Mouse (Mus musculus) heart, adult 2 months (tissue): Measurements from ENCODE around the gene Mrpl38. TPM values are rescaled to one million over a fixed set of nuclear protein-coding genes. Genes with fewer than 3 reads are reported as not detected.
"Not testable (repeated sequence)": the region's sequence is repeated elsewhere in the genome, so short reads cannot be mapped to it uniquely, and the experiment has no call there.

Experiments
- DNase-seq, 2 experiments: peaks; one replicate each; pipeline ENCODE4 v3.0.0; 2021
- H3K27ac ChIP-seq: fragments of 200-600 bp; 2 replicates; pipeline ENCODE4 v1.8.1; 2022
- H3K27me3 ChIP-seq: fragments of 200-500 bp; 2 replicates; pipeline ENCODE4 v1.6.1; 2012; ENCODE audit warnings: mild to moderate bottlenecking, low read length, inconsistent platforms, mixed read lengths; ENCODE audit not compliant: control insufficient read depth, insufficient read depth
- H3K36me3 ChIP-seq: fragments of 200-500 bp; 2 replicates; pipeline ENCODE4 v1.6.1; 2012; ENCODE audit warnings: low read length, inconsistent platforms; ENCODE audit not compliant: control insufficient read depth, insufficient read depth
- H3K4me1 ChIP-seq: fragments of 200-500 bp; 2 replicates; pipeline ENCODE4 v1.6.1; 2011; ENCODE audit warnings: low read length; ENCODE audit not compliant: control insufficient read depth, insufficient read depth
- H3K4me3 ChIP-seq: fragments of 200-600 bp; 2 replicates; pipeline ENCODE4 v1.8.1; 2022
- H3K79me2 ChIP-seq: fragments of 200-500 bp; replicated peaks from 2 replicates; pipeline ENCODE4 v1.6.1; 2012; ENCODE audit warnings: mild to moderate bottlenecking, inconsistent platforms, low read length, moderate library complexity, mixed read lengths; ENCODE audit not compliant: control insufficient read depth, insufficient read depth
- H3K9ac ChIP-seq: fragments of 200-500 bp; 2 replicates; pipeline ENCODE4 v1.6.1; 2012; ENCODE audit warnings: low read depth, mild to moderate bottlenecking, control low read depth, inconsistent platforms, low read length, mixed read lengths
- CTCF ChIP-seq: fragments of 200-600 bp; IDR thresholded peaks from 2 replicates; pipeline ENCODE4 v1.8.1; 2022; ENCODE audit warnings: antibody characterized with exemption, mild to moderate bottlenecking, moderate library complexity
- EP300 ChIP-seq: fragments of 200-500 bp; IDR thresholded peaks from 2 replicates; pipeline ENCODE4 v1.6.1; 2011; ENCODE audit warnings: low read depth, low read length, control low read depth; ENCODE audit not compliant: insufficient read depth
- POLR2A ChIP-seq: fragments of 200-500 bp; IDR thresholded peaks from 2 replicates; pipeline ENCODE4 v1.6.1; 2011; ENCODE audit warnings: mild to moderate bottlenecking, low read depth, low read length, control low read depth; ENCODE audit not compliant: insufficient read depth
- WGBS: fragments of 180-500 bp; shearing (Covaris S2); methylation state at CpG from one replicate; pipeline ENCODE4 v1.1.7; 2018; 5-methylcytosine and 5-hydroxymethylcytosine counted together
- intact Hi-C: fragments of 180-260 bp; cut with DNase I; formaldehyde crosslinking; loops from one replicate; pipeline ENCODE4 v1.15.1; 2025
- polyA plus RNA-seq: library from polyadenylated mRNA; depleted of rRNA; stranded (reverse); fragments of >200 nt; gene quantifications from 2 replicates; pipeline ENCODE4 v1.2.3, GENCODE M21; 2012
- total RNA-seq, 2 experiments: library from RNA; stranded (reverse); gene quantifications; 2 replicates each; pipeline ENCODE4 v1.2.3; 2021

Mrpl38 gene
- total and polyA plus RNA-seq, 3 experiments: 55.5 to 59.7 (median 56.8) TPM

DNA sequence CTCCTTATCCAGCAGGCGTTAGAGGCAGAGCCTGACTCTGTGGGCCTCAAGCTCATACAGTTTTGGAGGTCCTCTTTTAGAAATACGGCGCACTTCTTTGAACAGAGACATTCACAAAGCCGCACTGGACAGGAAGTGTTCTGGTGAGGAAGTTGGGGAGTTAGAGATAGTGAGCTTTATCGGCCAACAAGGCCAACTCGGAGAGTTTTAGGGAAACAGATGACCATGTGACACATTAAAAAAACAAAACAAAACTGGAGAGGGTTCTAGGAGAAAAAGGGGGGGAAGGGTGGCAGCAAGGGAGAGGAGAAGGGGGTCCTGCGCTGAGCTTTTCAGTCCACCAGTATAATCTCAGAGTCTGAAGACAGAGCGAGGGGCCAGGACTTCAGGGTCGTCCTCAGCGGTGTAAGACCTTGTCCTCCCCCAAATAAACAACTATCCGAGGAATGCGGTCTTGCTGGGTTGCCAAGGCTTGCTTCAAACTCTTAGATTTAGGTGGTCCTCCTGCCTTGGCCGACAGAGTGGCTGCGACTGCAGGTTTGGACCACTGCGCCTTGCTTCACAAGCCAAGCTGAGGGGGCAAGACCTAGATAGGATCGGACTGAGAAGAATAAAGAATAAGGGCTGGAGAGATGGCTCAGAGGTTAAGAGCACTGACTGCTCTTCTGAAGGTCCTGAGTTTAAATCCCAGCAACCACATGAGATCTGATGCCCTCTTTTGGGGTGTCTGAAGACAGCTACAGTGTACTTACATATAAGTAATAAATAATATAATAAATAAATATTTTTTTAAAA, 44.7 kb downstream of the Mrpl38 start:
- H3K4me1 ChIP-seq: peaks cover 14% of the 10 kb centered on the region
- DNase-seq: peak in 1 of 2 experiments; percentile 54
- H3K27ac ChIP-seq: peak overlapping the region; percentile 90
- peak overlapping the region; percentile 63 for H3K9ac ChIP-seq
- no peak overlapping the region for H3K4me3 ChIP-seq
- intact Hi-C loops: loop anchor here (2.0 kb wide), 1 partner anchor 17 kb away; no protein-coding TSS in a partner anchor
- no peaks in the 10 kb centered on the region for H3K27me3 ChIP-seq
- TF ChIP-seq CTCF (no peak), POLR2A (peak; percentile 23; the same call in 1 of the 2 replicates), EP300 (no peak)
- 22% methylated on average over 16 of the region's 16 CpGs for WGBS
- H3K79me2 ChIP-seq: no peaks in the 10 kb centered on the region
- peaks cover 2% of the 10 kb centered on the region; the same call in 1 of the 2 replicates for H3K36me3 ChIP-seq

DNA sequence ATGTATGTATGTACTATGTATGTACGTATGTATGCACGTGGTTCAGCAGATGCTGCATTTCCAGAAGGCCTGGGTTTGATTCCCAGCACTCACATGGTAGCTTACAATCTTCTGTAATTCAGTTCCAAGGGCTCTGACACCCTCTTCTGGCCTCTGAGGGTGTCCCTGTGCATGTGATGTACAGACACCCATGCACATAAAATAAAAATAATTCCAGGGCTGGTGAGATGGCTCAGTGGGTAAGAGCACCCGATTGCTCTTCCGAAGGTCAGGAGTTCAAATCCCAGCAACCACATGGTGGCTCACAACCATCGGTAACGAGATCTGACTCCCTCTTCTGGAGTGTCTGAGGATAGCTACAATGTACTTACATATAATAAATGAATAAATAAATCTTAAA, 45.7 kb downstream of the Mrpl38 start:
- DNase-seq, H3K27me3 ChIP-seq, H3K4me3 ChIP-seq, H3K79me2 ChIP-seq, H3K36me3 ChIP-seq, intact Hi-C loops, H3K9ac ChIP-seq, H3K4me1 ChIP-seq: not testable (repeated sequence)
- peak overlapping the region; percentile 90; the same call in 1 of the 2 replicates for H3K27ac ChIP-seq
- 80% methylated on average over 6 of the region's 6 CpGs for WGBS

DNA sequence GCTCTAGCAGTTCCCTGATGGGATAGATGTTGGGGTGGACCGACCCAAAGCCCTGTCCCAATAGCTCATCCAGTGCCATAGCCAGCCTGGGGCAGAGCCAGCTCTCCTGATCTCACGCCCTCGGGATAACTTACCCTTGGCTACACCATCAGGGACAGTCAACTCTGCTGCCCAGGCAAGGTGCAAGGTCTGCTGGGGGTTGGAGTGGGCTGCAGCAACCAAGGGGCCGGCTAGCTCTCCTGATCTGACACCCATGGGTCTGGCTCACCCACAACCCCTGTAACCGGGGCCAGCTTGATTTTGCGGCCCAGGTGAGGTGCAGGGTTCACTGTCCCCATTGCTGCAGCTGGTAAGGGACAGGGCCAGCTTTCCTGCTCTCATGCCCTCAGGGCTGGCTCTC, 47.1 kb downstream of the Mrpl38 start:
- H3K79me2 ChIP-seq: no peaks in the 10 kb centered on the region
- H3K27me3 ChIP-seq: no peaks in the 10 kb centered on the region
- H3K9ac ChIP-seq: no peak overlapping the region
- TF ChIP-seq EP300: no peak
- no peak for TF ChIP-seq POLR2A
- TF ChIP-seq CTCF: no peak
- H3K27ac ChIP-seq: no peak overlapping the region
- peaks cover 2% of the 10 kb centered on the region; the same call in 1 of the 2 replicates for H3K36me3 ChIP-seq
- H3K4me1 ChIP-seq: peaks cover 12% of the 10 kb centered on the region
- 87% methylated on average over 6 of the region's 6 CpGs for WGBS
- H3K4me3 ChIP-seq: no peak overlapping the region
- intact Hi-C loops: no loop called here
- DNase-seq: no peak

DNA sequence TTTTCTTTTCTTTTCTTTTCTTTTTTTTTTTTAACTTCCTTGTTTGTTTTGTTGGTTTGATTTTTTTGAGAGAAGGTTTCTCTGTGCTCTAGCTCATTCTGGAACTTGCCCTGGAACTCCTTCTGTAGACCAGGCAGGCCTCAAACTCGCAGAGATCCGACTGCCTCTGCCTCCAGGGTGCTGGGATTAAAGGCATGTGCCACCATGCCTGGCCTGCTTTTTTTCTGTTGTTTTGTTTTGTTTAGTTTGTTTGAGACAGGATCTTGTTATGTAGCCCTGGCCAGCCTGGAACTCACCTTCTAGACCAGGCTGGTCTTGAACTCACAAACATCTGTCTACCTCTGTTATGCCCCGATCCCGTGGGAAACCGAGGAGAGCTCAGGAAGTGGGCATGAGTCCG, 49.1 kb downstream of the Mrpl38 start:
- 89% methylated on average over 6 of the region's 6 CpGs for WGBS
- no peaks in the 10 kb centered on the region; the same call in 1 of the 2 replicates for H3K79me2 ChIP-seq
- H3K36me3 ChIP-seq: peaks cover 2% of the 10 kb centered on the region; the same call in 1 of the 2 replicates
- intact Hi-C loops: no loop called here
- no peak overlapping the region; the same call in 1 of the 2 replicates for H3K27ac ChIP-seq
- H3K27me3 ChIP-seq: no peaks in the 10 kb centered on the region
- TF ChIP-seq CTCF: no peak
- no peak for TF ChIP-seq EP300
- TF ChIP-seq POLR2A: no peak
- no peak for DNase-seq
- H3K4me1 ChIP-seq: peaks cover 11% of the 10 kb centered on the region
- H3K4me3 ChIP-seq: no peak overlapping the region
- H3K9ac ChIP-seq: no peak overlapping the region

DNA sequence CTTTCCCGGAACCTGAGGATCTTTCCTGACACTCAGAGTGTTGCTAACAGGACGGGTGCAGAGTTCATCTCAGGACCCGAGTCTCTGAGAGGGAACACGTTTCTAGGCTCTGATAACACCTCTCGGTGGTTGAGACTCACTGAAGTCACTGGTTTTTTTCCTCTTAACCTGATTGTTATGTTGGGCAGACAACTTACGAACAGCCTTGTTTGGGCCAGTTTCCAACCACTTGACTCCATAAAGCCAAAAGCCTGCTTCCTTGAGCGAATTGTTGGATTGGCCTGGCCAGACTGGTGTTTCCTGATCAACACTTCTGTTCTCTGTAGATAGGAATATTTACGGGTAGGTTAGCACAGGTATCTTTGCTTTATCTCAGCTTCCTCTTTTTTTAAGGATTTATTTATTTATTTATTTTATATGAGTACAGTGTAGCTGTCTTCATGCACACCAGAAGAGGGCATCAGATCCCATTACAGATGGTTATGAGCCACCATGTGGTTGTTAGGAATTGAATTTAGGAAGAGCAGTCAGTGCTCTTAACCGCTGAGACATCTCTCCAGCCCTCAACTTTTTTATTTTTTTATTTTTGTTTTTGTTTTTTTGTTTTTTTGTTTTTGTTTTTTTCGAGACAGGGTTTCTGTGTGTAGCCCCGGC, 49.8 kb downstream of the Mrpl38 start:
- TF ChIP-seq CTCF (peak; percentile 66), POLR2A (0 out of 2 replicates have a peak, but pooled peaks have one; percentile 19), EP300 (no peak)

DNA sequence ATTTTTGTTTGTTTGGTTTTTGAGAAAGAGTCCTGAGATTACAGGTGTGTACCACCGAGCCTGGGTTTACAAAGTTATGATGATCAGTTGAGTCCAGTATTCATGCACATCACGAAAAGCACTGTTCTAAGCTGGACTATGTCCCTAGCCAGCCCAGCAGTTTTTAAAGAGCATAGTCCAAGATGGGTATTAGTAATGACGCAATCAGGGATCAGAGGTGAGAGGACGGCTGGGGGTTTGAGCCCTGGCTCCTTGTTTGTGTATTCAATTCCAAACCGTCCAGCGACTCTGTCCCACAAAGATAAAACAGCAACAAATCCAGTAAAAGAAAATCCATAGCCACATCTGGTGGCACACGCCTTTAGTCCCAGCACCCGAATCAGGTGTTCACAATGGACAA, 50.5 kb downstream of the Mrpl38 start:
- H3K4me3 ChIP-seq: no peak overlapping the region
- WGBS: 62% methylated on average over 8 of the region's 8 CpGs
- no peaks in the 10 kb centered on the region; the same call in 1 of the 2 replicates for H3K79me2 ChIP-seq
- H3K9ac ChIP-seq: no peak overlapping the region
- no peaks in the 10 kb centered on the region for H3K27me3 ChIP-seq
- no peak for TF ChIP-seq POLR2A
- no peak for TF ChIP-seq EP300
- TF ChIP-seq CTCF: no peak
- peak overlapping the region; percentile 88 for H3K27ac ChIP-seq
- H3K4me1 ChIP-seq: peaks cover 5% of the 10 kb centered on the region
- intact Hi-C loops: no loop called here
- H3K36me3 ChIP-seq: no peaks in the 10 kb centered on the region; the same call in 1 of the 2 replicates
- DNase-seq: no peak

More for the DNA sequence above, 49.8 kb downstream of the Mrpl38 start:
- Histone ChIP-seq H3K79me2 (no peaks in the 10 kb centered on the region; the same call in 1 of the 2 replicates), H3K27me3 (no peaks in the 10 kb centered on the region), H3K4me1 (peaks cover 7% of the 10 kb centered on the region), H3K4me3 (no peak overlapping the region), H3K9ac (no peak overlapping the region), H3K27ac (peak overlapping the region; percentile 56), H3K36me3 (peaks cover 2% of the 10 kb centered on the region; the same call in 1 of the 2 replicates)
- 38% methylated on average over 11 of the region's 11 CpGs for WGBS
- DNase-seq: no peak
- intact Hi-C loops: no loop called here
